Mouse (Mus musculus): ENCODE data around the gene Plekha5.
"Not testable (repeated sequence)": the region's sequence is repeated elsewhere in the genome, so short reads cannot be mapped to it uniquely, and the experiment has no call there.

The Plekha5 gene

DNA sequence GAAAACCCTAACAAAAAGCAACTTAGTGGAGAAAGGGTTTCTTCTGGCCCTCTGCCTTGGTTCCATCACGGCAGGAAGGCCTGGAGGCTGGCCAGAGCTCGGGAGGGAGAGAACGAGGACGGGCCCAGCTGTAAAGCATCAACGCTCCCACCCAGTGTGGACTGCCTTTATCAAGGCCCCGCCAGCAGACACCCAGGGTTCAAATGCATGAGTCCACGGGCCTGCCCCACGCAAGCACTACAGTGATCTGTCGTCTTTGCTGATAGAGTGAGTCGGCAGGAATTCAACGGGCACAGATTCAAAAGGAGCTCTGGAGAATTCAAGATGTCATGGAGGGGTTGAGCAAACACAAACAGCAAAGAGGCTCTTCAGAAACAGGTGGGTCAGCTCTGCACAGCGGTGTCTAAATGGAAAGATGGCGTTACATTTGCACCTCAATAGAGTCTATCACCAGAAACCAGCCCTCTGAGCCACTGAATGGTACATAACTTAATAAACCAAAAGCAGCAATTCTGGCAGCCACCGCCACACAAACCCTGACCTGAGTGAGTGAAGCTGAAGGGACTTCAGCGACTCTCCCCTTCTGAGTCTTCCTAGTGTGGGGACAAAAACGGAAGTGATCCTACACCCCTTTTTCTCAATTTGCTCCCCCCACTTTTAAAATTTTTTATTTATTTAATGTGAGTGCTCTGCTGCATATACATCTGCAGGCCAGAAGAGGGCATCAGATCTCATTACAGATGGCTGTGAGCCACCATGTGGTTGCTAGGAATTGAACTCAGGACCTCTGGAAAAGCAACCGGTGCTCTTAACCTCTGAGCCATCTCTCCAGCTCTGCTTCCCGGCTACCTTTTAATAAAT is 153.3 kb downstream of the Plekha5 start:
- no peak for DNase-seq (ENCODE audit: low spot score)

DNA sequence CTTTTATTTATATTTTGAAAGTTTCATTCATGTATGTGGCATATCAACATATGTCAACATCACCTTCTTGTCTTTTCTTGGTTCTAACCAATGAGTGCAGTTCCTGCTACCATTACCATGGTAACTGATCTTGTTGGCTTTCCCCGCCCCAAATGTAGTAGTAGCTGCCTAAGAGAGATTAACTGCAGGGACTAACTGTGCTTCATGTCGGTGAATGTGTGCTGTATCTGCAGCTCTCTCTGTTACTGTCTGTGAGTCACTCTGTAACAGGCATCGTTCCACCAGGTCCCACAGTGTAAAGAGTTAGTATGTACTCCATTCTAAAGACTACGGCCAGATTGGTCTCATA is 153.9 kb downstream of the Plekha5 start:
- DNase-seq (ENCODE audit: low spot score): no peak

DNA sequence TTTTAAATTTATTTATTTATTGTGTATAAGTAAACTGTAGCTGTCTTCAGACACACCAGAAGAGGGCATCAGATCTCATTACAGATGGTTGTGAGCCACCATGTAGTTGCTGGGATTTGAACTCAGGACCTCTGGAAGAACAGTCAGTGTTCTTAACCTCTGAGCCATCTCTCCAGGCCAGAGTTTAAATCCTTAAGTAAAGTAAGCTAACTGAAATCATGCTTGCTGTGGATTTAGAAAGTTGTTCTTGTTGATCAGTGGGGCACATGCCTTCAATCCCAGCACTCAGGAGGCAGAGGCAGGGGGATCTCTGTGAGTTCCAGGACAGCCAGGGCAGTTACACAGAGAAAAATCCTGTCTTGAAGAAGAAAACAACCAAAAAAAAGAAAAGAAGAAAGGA is 155.1 kb downstream of the Plekha5 start:
- not testable (repeated sequence) for DNase-seq (ENCODE audit: low spot score)

DNA sequence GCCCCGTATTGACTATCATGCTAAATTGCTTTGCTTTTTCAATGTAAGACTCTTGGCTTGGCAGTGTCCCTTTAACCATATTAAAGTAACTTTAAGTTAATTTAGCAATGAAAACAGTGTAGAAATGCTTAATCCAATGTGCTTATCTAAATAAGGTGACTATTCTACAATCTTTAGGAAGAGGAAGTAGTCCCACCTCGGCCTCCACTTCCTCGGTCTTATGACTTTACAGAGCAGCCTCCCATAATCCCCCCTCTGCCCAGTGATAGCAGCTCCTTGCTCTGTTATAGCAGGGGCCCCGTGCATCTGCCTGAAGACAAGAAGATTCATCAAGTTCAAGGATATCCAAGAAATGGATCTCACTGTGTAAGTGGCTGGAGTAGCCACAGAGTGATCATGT is 156.3 kb downstream of the Plekha5 start:
- DNase-seq (ENCODE audit: low spot score): no peak

DNA sequence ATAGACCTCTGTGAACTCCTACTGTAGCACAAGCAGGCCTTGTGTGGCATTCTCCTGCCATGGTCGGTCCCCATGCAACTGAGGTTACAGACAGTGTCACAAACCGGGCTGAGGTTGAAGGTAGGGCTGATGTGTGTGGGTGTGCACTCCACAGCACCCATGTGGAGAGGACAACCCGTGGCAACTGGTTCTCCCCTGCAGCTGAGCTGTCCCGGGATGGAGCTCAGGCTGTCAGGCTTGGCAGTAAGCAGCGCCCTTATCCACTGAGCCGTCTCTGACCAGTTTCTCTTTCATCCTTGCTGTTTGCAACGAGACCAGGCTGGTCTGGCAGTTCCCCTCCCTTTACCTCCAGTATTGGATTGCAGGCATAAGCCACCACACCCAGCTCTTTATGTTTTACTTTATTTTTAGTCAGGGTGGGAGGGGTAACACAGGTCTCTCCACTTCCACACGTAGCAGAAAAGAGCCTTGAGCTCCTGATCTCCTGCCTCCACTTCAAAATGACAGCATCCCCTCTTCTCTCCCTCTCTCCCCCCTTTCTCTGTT is 162.9 kb downstream of the Plekha5 start:
- DNase-seq (ENCODE audit: low spot score): no peak

DNA sequence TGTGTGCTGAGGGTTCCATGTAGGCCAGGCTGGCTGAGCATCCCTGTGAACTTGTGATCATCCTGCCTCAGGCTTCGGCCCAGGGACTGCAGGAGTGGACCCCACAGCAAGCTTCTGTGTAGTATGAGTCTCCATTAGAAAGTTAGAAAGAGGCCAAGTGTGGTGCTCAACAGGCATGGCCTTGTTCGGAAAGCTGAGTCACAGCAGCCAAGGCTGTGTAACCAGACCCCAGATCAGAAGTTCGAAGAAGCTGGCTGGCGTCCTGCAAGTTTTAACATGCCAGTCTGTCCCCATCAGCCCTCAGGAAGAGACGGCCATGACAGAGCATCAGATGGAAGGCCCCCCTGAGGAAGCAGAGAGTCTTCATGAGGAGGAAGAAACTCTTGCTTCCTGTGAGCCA is 167.5 kb downstream of the Plekha5 start:
- DNase-seq (ENCODE audit: low spot score): no peak

DNA sequence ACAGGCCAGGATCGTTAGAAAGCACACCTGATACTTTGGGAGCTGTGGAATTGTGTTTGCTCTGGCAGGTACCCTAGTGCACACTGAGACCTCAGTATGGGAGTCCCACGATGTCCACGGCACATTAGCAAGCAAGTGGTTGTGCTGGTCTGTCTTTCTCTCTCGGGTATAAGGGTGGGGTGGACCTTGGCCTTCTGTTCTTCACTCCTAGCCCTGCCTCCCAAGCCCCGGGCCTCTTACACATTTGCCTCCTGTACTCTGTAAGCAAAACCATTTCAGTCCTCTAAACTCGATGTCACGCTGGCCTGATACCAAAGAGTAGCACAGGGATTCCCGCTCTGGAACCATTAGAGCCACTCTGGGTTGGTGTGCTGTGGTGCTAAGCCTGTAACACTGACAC is 168.9 kb downstream of the Plekha5 start:
- no peak for DNase-seq (ENCODE audit: low spot score)

DNA sequence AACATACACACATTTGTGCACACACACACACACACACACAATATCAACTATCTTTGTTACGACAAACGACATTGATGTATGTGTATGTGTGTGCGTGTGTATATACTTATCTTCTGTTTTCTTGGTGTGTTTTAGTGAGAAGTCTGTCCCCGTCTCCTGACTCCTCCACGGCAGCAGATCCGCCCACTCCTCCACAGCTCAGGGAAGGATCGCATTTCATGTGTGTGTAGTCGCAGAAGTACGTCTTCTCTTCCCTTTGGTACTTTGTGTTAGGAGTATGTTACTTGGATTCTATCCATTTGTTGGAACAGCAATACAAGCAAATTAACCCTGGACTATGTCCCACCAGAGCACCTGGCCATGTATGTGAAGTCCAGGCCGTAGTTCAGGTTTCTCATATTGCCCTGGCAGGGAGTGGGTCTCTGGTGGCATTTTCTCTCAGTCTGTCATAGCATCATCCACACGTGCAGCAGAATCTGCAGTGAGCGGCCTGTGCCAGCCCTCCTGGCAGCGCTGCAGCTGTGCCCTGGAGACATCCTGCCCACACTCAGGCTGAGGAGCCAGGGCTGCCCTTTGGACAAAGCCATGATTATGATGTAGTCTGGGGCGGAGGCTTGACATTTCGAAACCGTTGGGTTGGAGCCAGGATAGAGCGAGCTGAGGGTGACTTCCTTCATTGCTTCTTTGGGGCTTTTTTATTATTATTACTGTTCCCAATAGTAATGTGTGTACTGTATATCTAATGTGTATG is 169.7 kb downstream of the Plekha5 start:
- DNase-seq (ENCODE audit: low spot score): no peak

DNA sequence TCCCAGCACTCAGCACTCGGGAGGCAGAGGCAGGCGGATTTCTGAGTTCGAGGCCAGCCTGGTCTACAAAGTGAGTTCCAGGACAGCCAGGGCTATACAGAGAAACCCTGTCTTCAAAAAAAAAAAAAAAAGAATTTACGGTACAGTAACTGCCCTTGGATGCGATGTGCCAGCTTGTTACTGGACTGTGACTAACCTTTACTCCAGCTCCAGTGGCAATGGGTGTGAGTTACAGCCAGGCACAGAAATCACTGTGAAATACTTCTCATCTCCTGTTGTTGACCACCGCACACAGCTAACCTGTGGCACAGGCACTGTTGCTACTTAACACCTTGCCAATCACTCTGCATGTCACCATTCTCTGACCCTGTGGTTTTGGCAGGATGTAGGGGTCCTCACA is 171.7 kb downstream of the Plekha5 start:
- not testable (repeated sequence) for DNase-seq (ENCODE audit: low spot score)

DNA sequence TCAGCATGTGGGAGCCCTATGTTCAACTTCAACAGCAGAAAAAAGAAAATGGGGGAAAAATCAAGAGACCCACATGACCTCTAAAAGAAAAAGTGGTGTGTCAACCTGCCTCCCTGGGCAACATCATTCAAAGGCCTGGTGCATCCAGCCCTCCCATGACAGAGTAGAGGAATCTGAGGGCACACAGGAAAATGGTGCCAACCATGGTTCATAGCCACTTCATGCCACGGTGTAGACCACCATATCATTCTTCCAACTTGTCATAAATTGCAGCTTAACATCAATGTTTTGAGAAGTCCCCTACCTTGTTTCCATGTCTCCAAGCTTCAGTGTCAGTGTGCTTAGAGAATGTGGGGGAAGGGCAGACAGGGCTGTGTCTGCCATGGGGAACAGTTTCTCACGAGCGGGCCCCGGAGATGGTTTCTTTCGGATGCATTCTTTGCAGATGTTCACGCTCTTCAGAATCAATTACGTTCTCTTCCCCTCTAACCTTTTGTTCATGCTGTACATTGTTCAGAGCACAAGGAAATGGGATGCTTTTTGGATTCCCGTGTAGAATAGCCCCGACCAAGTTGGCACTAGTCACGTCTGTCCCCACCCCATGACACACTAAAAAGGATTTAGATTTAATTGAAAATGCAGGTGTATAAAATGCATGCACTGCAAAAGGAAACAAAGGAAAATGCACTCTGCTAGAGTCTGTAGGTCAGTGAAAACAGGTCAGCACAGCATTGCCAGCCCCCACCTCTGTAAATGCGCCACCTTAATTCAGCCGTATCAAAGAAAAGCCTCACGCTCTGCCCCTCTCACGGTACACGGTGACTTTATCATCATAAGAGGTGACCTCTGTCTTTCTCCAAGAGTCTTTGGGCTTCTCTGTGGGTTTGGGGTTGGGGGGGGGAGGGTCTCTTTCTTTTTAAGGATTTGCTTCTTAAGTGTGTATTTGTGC is 173.8 kb downstream of the Plekha5 start:
- no peak for DNase-seq (ENCODE audit: low spot score)

DNA sequence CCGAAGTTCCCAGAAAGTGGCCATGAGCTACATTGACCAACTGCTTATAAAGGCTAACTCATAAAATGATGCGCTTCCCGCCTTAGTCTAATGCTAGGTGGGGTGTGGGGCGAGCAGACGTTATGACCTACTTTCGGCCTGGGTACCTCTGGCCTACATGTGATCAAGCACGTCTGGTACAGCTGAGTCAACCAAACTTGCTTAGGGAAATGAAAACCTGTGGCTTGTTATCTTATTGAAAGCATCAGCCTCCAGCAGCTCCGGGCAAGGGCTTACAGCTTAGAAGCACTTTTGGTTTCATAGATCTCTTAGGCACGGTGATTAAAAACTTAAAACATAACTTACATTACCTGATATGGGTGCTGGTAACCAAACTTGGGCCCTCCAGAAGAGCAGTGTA is 174.7 kb downstream of the Plekha5 start:
- DNase-seq (ENCODE audit: low spot score): no peak

DNA sequence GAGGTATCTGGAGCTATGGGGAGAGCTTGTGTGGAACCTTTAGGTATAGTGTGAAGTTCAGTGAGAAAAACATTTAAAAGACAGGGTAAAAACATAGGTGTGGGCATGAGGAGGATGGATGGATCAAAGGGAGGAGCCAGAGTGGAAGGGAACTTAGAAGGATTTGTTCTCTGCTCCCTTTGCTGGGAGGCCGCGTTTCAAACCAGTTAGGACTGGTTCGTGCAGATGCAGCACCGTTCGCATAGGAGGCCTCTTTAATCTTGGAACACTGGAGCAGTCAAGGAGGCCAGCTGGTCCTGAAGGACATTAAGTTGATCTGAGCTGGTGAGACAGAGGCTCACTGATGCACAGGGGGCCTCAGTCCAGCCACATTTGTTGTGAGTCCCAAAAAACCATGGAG is 175.5 kb downstream of the Plekha5 start:
- DNase-seq (ENCODE audit: low spot score): no peak

DNA sequence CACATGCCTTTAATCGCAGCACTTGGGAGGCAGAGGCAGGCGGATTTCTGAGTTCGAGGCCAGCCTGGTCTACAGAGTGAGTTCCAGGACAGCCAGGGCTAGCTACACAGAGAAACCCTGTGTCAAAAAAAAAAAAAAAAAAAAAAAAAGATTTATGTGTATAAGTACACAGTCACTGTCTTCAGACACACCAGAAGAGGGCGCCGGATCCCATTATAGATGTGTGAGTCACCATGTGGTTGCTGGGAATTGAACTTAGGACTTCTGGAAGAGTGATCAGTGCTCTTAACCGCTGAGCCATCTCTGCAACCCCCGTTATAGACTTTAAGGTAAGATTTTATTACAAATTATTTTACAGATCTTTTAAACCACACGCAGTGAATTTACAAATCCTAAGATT is 176.8 kb downstream of the Plekha5 start:
- DNase-seq (ENCODE audit: low spot score): not testable (repeated sequence)

DNA sequence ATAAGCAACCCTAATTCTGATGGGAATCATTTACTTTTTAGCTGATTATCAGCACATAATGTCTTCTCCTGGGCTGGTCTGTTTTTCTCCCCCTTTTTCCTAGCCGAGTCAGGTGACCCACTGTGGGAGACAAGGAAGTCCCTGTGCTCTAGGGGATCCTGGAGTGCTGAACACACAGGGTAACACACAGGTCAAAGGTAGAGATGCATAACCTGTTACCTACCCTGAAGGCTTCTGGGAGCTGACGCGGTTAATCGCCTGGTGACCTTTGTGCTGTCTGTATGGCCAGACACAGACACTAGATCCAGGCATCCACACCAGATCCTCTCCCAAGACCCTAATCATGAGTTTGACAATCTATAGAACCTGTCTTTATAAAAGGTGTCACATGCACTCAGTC is 177.3 kb downstream of the Plekha5 start:
- DNase-seq (ENCODE audit: low spot score): no peak

DNA sequence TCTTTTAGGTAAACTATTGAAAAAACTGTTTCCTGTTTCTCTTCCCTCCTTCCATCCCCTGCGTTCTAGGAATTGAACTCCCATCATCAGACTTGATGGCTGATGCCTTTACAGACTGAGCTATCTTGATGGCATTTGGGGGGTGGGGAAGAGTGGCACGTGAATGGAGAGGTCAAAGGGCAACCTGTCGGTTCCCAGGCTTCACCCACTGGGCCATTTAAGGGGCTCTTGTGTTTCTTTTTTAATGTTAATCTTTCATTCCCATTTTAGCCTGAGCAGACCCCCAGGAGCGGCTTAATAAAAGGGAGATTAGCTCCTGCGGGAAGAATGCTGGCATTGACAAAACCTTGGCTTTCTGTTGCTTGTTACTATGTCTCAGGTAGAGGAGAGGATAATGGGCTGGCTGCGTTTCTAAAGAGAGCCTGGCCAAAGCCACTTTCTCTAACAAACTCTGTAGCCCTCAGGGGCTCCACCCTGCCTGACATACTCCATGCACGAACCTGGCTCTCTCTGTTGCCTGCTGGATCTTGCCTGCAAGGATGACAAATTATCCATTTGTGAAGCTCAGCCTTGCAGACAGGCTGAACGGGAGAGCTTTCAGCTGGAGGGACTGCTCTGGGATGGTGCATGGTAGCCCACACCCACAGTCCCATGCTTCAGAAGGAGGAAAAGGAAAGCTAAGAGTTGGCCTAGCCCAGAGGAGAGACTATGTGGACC is 179.5 kb downstream of the Plekha5 start:
- DNase-seq (ENCODE audit: low spot score): no peak

DNA sequence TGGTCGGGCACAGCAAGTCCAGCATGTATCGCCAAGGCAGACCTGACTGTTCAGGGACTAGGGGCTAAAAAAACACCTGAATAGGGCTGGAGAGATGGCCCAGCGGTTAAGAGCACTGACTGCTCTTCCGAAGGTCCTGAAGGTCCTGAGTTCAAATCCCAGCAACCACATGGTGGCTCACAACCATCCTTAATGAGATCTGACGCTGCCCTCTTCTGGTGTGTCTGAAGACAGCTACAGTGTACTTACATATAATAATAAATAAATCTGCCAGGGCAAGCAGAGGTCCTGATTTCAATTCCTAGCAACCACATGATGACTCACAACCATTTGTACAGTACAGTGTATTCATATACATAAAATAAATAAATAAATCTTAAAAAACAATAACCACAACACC is 181.3 kb downstream of the Plekha5 start:
- not testable (repeated sequence) for DNase-seq (ENCODE audit: low spot score)

DNA sequence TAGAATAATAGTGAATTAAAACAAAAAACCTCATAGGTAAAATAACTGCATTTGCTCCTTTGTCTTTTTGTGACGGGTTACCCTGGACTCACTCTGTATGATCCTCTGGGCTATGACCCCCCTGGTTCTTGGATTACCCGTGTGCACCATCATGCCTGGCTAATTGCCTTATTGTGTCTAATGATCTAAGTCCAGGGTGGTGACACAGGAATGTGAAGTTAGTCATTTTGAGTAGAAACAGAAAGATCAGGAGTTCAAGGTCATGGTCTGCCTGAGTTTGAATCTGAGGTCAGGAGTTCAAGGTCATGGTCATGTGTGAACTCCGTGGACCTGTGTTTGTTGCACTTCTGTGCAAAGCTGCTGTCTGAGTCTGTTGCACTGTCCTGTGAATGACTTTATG is 181.9 kb downstream of the Plekha5 start:
- DNase-seq (ENCODE audit: low spot score): no peak

DNA sequence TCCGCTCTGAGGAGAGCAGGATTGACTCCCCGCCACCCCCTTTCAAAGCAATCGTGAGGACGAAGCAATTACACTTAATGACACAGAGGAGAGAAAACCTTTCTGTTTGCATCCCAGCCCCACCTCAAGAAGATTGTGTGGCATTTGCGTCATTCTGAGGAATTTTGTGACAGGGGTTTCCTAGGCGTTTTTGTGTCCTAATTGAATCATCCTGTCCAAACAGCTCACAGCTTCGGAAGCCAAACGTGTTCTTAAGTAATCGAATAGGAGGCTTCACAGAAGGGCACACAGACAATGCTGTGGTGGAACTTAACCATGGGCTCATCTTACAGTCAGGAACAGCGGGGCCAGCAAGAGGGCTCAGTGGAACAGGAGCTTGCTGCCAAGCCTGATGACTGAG is 182.7 kb downstream of the Plekha5 start:
- DNase-seq (ENCODE audit: low spot score): no peak

DNA sequence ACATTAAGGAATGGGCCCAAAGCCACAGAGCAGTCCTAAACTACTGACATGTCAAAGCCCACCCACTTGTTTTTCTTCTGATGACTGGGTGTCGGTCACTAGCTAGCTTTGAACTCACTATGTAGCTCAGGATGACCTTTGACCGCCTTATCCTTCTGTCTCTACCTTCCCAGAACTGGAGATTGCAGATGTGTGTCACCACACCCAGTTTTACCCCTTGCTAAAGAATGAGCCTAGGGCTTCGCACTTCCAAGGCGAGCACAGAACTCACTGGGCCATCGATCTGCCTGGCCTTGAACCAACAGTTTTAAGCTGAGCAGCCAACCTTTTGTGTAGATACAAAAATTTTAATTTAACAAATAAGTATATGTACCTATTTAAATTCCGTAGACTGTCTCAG is 184.8 kb downstream of the Plekha5 start:
- no peak for DNase-seq (ENCODE audit: low spot score)

DNA sequence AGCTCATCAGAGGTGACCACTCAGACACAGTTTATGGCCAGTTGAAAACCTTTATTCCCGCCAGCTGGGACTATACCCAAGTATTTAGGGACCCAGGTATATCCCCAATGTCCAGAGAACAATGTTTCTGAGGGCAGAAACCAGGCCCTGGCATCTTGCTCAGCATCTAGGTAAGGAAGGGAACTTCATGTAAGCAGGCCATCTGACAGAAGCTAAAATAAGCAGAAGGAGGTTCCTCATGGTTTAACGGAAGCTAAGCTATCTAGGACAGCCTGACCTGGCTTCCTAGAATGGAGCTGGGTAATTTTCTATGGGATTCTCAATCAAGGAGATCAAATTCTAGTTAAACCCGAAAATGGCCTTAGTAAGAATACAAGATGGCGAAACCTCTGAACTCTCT is 185.7 kb downstream of the Plekha5 start:
- DNase-seq (ENCODE audit: low spot score): no peak

DNA sequence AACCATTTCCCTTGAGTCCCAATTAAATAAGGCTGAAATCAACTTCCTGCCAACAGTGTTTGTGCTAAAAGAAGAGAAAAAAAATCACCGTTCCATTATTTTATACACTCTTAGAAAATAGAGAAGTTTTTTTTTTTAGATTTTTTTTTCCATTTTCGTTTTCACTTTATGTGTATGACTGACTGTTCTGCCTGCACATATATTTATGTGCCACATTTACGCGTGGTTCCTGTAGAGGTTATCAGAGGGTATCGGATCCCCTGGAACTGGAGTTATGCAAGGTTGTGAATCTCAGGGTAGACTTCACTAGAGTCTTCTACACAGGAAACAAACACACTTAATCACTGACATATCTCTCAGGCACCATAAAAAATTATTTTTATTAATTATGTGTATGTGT is 186.3 kb downstream of the Plekha5 start:
- DNase-seq (ENCODE audit: low spot score): no peak

DNA sequence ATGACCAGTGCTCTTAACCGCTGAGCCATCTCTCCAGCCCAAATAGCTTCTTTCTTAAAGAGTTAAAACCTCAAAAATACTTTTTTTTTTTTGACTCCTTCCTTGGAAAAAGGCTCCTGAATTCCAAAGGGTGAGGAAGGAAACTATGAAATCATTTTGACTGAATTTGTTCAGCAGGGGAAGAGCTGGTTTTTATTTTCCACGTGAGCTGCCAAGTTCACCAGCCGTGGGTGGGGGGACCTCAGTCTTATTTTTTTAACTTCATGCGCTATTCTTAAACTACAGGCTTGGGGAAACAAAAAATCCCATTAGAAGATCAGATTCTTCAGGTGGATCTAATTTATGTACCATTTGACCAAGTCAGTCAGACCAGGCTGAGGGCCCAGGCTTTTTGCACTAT is 187.4 kb downstream of the Plekha5 start:
- no peak for DNase-seq (ENCODE audit: low spot score)

Measured in urinary bladder, postnatal 10 days (tissue).